Mouse (Mus musculus) olfactory bulb, adult 2 months (tissue): ENCODE results near the gene Abcb10.

Experiments
- CTCF ChIP-seq: fragments of 200-500 bp; IDR thresholded peaks from 2 replicates; pipeline ENCODE4 v1.5.1; 2012; ENCODE audit warnings: low read depth, mild to moderate bottlenecking, low read length, moderate library complexity; ENCODE audit not compliant: insufficient read depth
- POLR2A ChIP-seq: fragments of 200-500 bp; IDR thresholded peaks from 2 replicates; pipeline ENCODE4 v1.6.1; 2012; ENCODE audit warnings: mild to moderate bottlenecking, low read depth, low read length, moderate library complexity; ENCODE audit not compliant: insufficient read depth

DNA sequence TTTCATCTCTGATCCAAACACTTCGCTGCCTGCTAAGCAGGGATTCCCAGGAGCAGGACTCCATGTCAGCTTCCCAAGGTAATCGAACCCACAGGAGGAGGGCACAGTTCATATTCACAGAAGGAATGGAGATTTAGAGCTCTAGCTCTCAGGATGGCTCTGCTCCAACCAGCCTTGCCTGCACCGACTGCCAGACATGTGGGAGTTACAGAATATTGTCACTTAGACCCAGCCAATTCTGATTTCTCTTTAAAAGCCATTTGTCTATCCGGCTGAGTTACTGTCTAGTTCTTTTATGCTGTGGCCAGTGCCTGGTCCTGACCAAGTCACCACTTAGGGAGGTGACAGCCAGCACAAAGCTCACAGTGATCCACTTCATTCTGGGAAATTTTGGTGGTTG, 1.2 kb downstream of the Abcb10 start:
- no peak for TF ChIP-seq CTCF
- no peak for TF ChIP-seq POLR2A
